Mouse (Mus musculus): ENCODE measurements around the gene Zfp27. TPM values are rescaled to one million over a fixed set of nuclear protein-coding genes. Genes with fewer than 3 reads are reported as not detected.

Zfp27 gene
- polyA plus RNA-seq, 1 experiment, result 0.04 TPM

DNA sequence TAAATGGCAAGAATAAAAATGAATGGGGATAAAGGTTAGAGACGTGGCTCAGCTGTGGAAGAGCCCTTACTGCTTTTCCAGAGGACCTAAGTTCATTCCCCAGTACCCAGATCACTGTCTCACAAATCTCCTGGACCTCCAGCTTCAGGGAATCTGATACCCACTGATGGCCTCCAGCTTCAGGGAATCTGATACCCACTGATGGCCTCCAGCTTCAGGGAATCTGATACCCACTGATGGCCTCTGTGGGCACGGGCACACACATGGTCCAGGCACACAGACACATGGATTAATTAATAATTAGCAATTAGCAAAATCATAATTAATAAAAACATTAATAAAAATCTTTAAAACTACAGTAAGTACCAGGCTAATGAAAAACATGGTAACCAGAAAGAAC is 16.4 kb upstream of the Zfp27 start:
- Histone ChIP-seq H3K4me3 (replicated peaks) (no peak overlapping the region), H3K9me3 (peaks cover 44% of the 10 kb centered on the region), H3K36me3 (replicated peaks; ENCODE audit: low read length) (peaks cover 12% of the 10 kb centered on the region), H3K27me3 (replicated peaks) (no peaks in the 10 kb centered on the region), H3K4me1 (no peaks in the 10 kb centered on the region)
- no peak for TF ChIP-seq FLI1 (IDR thresholded peaks at IDR 0.05; ENCODE audit: low read length)
- TF ChIP-seq GATA1 (IDR thresholded peaks at IDR 0.05; ENCODE audit: borderline replicate concordance, low read length), result no peak

DNA sequence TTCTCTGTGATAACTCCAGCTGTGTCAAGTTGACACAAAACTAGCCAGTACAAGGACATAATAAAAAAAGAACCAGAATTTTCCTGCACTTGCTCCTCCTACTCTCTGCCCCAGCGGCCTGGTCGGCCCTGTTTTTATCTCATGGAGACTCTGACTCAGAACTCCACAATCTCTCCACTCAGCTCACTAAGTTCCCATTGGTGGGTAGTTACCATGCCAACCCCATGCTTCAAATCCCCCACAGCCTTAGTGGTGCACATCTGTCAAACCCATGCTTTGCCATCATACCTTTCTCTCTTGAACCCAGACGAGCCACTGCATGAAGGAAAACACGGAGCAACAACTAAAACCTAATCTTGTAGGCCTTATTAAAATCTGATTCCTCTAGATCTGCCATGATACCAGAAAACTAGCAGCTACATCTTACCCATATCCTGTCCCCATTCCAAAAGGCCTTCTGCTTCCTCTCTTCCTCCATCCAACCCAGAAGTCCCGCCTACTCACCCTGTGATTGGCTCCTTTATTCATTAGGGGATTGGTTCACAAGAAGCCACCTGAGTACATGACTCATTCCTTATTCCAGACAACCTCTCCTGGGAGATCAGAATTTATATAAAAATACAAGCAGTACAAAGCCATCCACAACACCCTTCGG is 15.2 kb upstream of the Zfp27 start:
- H3K36me3 ChIP-seq (replicated peaks; ENCODE audit: low read length), result peaks cover 19% of the 10 kb centered on the region

DNA sequence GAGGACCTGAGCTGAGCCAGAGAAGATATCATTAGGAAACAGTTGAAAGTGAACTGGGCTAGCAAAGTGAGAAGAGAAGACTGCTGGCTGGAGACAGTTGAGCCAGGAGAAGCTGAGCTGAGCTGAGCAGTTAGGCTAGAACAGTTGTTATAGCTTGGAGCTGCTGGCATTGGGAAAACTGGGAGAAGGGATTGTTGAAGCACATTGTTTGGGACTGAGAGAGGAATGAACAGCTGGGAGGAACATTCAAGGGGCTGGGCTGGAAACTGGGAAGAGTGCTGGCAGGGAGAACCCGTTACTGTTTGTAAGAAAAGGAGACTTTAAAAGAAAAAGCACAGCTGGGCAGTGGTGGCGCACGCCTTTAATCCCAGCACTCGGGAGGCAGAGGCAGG is 11.7 kb upstream of the Zfp27 start:
- Histone ChIP-seq H3K9me3 (peaks cover 53% of the 10 kb centered on the region), H3K36me3 (replicated peaks; ENCODE audit: low read length) (peaks cover 36% of the 10 kb centered on the region)

More for the DNA sequence above, 15.2 kb upstream of the Zfp27 start:
- H3K4me1 ChIP-seq, result no peaks in the 10 kb centered on the region
- no peaks in the 10 kb centered on the region for H3K27me3 ChIP-seq (replicated peaks)
- TF ChIP-seq GATA1 (IDR thresholded peaks at IDR 0.05; ENCODE audit: borderline replicate concordance, low read length) (no peak), FLI1 (IDR thresholded peaks at IDR 0.05; ENCODE audit: low read length) (no peak)
- peaks cover 52% of the 10 kb centered on the region for H3K9me3 ChIP-seq
- H3K4me3 ChIP-seq (replicated peaks), result no peak overlapping the region

GRCm38 (mm10) chr7:29917371-29918061 is 11.1 kb upstream of the Zfp27 start:
- Histone ChIP-seq H3K9me3 (peaks cover 53% of the 10 kb centered on the region), H3K27me3 (replicated peaks) (no peaks in the 10 kb centered on the region), H3K4me1 (no peaks in the 10 kb centered on the region), H3K36me3 (replicated peaks; ENCODE audit: low read length) (peaks cover 39% of the 10 kb centered on the region), H3K4me3 (replicated peaks) (no peak overlapping the region)
- TF ChIP-seq FLI1 (IDR thresholded peaks at IDR 0.05; ENCODE audit: low read length) (no peak), GATA1 (IDR thresholded peaks at IDR 0.05; ENCODE audit: borderline replicate concordance, low read length) (no peak)

More for the DNA sequence above, 11.7 kb upstream of the Zfp27 start:
- Histone ChIP-seq H3K4me1 (no peaks in the 10 kb centered on the region), H3K27me3 (replicated peaks) (no peaks in the 10 kb centered on the region), H3K4me3 (replicated peaks) (no peak overlapping the region)
- TF ChIP-seq FLI1 (IDR thresholded peaks at IDR 0.05; ENCODE audit: low read length) (no peak), GATA1 (IDR thresholded peaks at IDR 0.05; ENCODE audit: borderline replicate concordance, low read length) (no peak)

- H3K36me3 ChIP-seq (replicated peaks; ENCODE audit: low read length), result peaks cover 50% of the 10 kb centered on the region
- no peaks in the 10 kb centered on the region for H3K27me3 ChIP-seq (replicated peaks)
- H3K9me3 ChIP-seq, result peaks cover 28% of the 10 kb centered on the region
- H3K4me3 ChIP-seq (replicated peaks), result no peak overlapping the region
- peaks cover 11% of the 10 kb centered on the region for H3K4me1 ChIP-seq
- no peak for TF ChIP-seq FLI1 (IDR thresholded peaks at IDR 0.05; ENCODE audit: low read length)
These were observed 5.8 kb upstream of the Zfp27 start for GRCm38 (mm10) chr7:29912172-29912571.

DNA sequence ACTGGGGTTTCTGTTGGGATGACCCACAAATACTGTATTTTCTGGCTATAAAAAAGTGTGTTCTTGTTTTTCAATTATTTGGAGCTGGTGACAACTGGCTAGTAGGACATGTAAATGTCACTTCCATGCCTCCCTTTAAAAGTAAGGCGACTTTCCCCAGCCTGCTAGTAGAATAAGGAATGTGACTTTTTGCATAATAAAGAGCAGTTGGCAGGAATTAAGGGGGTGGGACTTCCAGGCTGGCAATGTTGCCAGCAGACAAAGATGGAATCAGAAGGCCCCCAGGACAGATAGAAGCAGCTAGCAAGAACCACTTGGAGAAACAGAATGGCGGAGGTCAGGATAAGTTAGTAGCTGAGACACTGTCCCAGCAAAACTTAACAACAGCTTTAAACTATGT is 3.9 kb upstream of the Zfp27 start:
- Histone ChIP-seq H3K4me1 (peaks cover 12% of the 10 kb centered on the region), H3K4me3 (replicated peaks) (no peak overlapping the region), H3K27me3 (replicated peaks) (no peaks in the 10 kb centered on the region), H3K9me3 (peaks cover 18% of the 10 kb centered on the region), H3K36me3 (replicated peaks; ENCODE audit: low read length) (peaks cover 39% of the 10 kb centered on the region)
- no peak for TF ChIP-seq GATA1 (IDR thresholded peaks at IDR 0.05; ENCODE audit: borderline replicate concordance, low read length)
- TF ChIP-seq FLI1 (IDR thresholded peaks at IDR 0.05; ENCODE audit: low read length), result no peak

DNA sequence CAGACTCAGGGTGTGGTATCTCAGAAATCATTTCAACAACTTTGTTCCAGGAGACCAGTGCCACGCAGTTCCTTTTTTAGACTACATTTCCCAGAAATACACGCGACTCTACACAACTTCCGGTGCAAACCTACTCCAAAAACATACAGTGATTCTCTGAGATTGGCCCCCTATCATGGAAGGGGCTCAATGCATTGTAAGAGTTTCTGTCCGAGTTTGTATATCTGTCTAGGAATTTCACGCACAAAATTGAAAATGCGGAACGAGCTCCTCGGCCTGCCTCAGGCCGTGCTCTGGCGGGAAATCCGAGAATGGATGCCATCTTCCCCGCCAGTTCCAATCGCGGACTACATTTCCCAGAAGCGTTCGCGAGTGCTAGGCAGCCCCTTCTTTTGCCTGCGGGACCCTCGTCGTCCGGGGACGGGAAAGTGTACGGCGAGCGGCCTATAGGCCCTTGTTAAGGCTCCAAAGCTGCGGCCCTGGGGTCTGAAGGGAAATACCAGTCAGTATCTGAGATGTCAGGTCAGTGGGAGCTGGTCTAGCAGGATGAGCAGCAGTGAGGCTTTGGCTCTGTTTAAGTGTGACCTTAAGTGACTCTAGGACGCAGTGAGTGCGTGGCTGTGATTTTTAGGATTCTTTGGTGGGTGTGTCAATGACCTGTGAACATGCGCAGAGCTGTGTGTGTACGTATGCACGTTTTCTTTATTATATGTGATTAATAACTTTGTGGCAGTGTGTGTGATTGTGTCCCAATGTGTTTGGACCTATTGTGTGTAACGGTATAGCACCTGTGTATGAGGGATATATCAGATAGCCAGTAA is 2.0 kb upstream of the Zfp27 start, which contains the start of gene Zfp383:
TSS of gene Zfp383 (plus strand) at position 94 of the 821 bp plus-strand sequence.
- Histone ChIP-seq H3K9me3 (no peaks in the 10 kb centered on the region), H3K27me3 (replicated peaks) (no peaks in the 10 kb centered on the region), H3K4me1 (peaks cover 12% of the 10 kb centered on the region), H3K36me3 (replicated peaks; ENCODE audit: low read length) (peaks cover 27% of the 10 kb centered on the region), H3K4me3 (replicated peaks) (peak within 1 kb of the TSS; percentile 95)
- TF ChIP-seq GATA1 (IDR thresholded peaks at IDR 0.05; ENCODE audit: borderline replicate concordance, low read length) (no peak), FLI1 (IDR thresholded peaks at IDR 0.05; ENCODE audit: low read length) (no peak)

DNA sequence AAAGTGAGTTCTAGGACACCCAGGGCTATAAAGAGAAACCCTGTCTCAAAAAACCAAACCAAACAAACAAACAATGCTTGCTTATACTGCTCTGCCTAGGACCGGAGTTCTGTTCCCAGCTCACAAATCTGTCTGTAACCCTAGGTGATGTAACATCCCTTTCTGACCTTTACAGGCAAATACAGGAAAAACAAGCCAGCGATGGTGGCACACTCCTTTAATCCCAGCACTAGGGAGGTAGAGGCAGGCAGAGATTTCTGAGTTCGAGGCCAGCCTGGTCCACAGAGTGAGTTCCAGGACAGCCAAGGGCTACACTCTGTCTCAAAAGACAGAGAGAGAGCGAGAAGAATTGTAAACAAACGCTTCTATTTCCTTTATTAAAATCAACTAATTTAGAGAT is 834 bp upstream of the Zfp27 start:
- Histone ChIP-seq H3K4me1 (peaks cover 12% of the 10 kb centered on the region), H3K9me3 (no peaks in the 10 kb centered on the region), H3K27me3 (replicated peaks) (no peaks in the 10 kb centered on the region), H3K36me3 (replicated peaks; ENCODE audit: low read length) (peaks cover 25% of the 10 kb centered on the region), H3K4me3 (replicated peaks) (no peak overlapping the region)
- TF ChIP-seq GATA1 (IDR thresholded peaks at IDR 0.05; ENCODE audit: borderline replicate concordance, low read length) (no peak), FLI1 (IDR thresholded peaks at IDR 0.05; ENCODE audit: low read length) (no peak)

DNA sequence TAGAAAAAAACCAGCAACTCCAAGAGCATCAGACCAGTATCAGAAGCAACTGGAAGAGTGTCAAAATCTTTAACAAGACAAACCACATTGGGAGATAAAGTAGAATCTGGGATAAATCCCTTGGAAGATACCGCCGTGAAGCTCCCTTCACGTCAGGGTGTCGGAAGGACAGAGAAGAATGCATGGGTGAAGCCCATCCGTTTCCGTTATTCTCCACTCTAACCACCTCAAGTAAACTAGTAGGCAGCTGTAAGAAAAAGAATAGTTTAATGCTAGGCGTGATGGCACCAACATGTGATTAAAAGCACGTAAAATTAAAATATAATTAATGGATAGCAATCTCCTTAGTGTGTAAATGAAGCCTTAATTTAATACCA is 298 bp upstream of the Zfp27 start:
- peaks cover 12% of the 10 kb centered on the region for H3K4me1 ChIP-seq
- no peaks in the 10 kb centered on the region for H3K9me3 ChIP-seq
- TF ChIP-seq FLI1 (IDR thresholded peaks at IDR 0.05; ENCODE audit: low read length), result no peak
- TF ChIP-seq GATA1 (IDR thresholded peaks at IDR 0.05; ENCODE audit: borderline replicate concordance, low read length), result no peak
- no peaks in the 10 kb centered on the region for H3K27me3 ChIP-seq (replicated peaks)
- H3K4me3 ChIP-seq (replicated peaks), result peak overlapping the region; percentile 94
- peaks cover 21% of the 10 kb centered on the region for H3K36me3 ChIP-seq (replicated peaks; ENCODE audit: low read length)

- peaks cover 37% of the 10 kb centered on the region for H3K36me3 ChIP-seq (replicated peaks; ENCODE audit: low read length)
- no peak overlapping the region for H3K4me3 ChIP-seq (replicated peaks)
- H3K27me3 ChIP-seq (replicated peaks), result no peaks in the 10 kb centered on the region
- no peak for TF ChIP-seq GATA1 (IDR thresholded peaks at IDR 0.05; ENCODE audit: borderline replicate concordance, low read length)
- no peak for TF ChIP-seq FLI1 (IDR thresholded peaks at IDR 0.05; ENCODE audit: low read length)
- H3K9me3 ChIP-seq, result no peaks in the 10 kb centered on the region
- H3K4me1 ChIP-seq, result peaks cover 11% of the 10 kb centered on the region
These were observed 2.3 kb downstream of the Zfp27 start for GRCm38 (mm10) chr7:29904101-29904500.

Measured in megakaryocyte, embryonic 14.5 days (primary cell).